Comparison of ENCODE assay signal across 8 mouse cellular contexts in the genomic region with DNA sequence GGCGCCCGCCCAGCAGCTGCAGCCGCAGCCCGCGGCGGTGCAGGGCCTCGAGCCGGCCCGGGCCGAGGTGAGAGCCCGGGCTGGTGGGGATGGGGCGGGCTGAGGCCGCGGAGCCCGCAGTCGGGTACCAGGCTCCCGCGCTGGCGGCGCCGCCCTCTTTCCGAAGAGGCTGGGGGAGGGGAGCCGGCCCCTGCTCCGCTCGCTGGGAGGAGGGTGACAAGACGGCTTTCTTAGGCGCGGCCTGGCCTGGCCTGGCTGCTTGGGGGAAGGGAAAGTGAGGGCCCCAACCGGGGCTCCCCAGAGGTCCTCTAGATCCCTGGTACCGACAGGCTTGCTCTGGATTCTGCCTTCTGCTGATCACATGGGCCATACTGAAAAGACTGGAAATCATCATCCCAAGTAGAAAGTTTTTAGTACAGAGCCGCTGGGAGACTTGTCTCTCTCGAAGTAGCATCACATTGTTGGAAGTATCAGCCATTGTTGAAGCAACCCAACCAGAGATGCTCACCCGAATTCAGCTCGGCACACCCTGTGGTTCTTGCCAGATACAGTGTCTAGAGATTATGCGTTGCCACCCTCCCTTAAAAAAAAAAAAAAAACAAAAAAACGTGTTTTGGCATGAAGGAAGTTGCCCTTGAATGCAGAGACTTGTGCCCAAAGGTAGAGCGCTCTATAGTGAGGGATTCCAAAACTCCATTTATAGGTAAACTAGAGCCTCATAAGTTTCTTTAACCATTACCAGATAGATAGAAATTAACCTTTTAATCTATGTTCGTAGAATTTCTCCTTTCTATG. TPM values are rescaled to one million over a fixed set of nuclear protein-coding genes. Genes with fewer than 3 reads are reported as not detected.
DNase-seq lines count a peak whose midpoint lies in the region; ATAC-seq lines count a peak whose summit lies in the region.

No protein-coding gene starts in this region.

- no peaks in the 10 kb centered on the region for H3K9me3 ChIP-seq in embryonic facial prominence, embryonic 11.5 days (replicated peaks; ENCODE audit: control insufficient read depth, low read length)
- H3K9me3 ChIP-seq in limb, embryonic 15.5 days: no peaks in the 10 kb centered on the region
- no peaks in the 10 kb centered on the region for H3K9me3 ChIP-seq in midbrain, embryonic 16.5 days (replicated peaks; ENCODE audit: control insufficient read depth, low read length, poor library complexity, severe bottlenecking)

- H3K4me2 ChIP-seq in embryonic facial prominence, embryonic 11.5 days (ENCODE audit: low read depth, low read length): peak overlapping the region; percentile 51
- peak overlapping the region; percentile 64 for H3K4me2 ChIP-seq in limb, embryonic 15.5 days
- peak overlapping the region; percentile 83 for H3K4me2 ChIP-seq in midbrain, embryonic 16.5 days (ENCODE audit: low read length)

- peak; percentile 92 for ATAC-seq in embryonic facial prominence, embryonic 11.5 days (replicated peaks; ENCODE audit: insufficient number of reproducible peaks, low FRiP score, low TSS enrichment, low read depth)
- ATAC-seq in limb, embryonic 15.5 days (ENCODE audit: insufficient number of reproducible peaks, low FRiP score, low TSS enrichment, low read depth): peak; percentile 75
- peak; percentile 86 for ATAC-seq in midbrain, embryonic 16.5 days

- H3K4me3 ChIP-seq in embryonic facial prominence, embryonic 11.5 days (ENCODE audit: low read depth, low read length): peak overlapping the region; percentile 95
- H3K4me3 ChIP-seq in limb, embryonic 15.5 days: peak overlapping the region; percentile 98
- H3K4me3 ChIP-seq in midbrain, embryonic 16.5 days (ENCODE audit: low read depth, low read length): peak overlapping the region; percentile 64

- WGBS in embryonic facial prominence, embryonic 11.5 days: 4% methylated on average over 36 of the region's 38 CpGs
- 3% methylated on average over 38 of the region's 38 CpGs for WGBS in limb, embryonic 15.5 days
- WGBS in midbrain, embryonic 16.5 days: 5% methylated on average over 35 of the region's 38 CpGs

- DNase-seq in 3T3-L1 (ENCODE audit: low read depth, low spot score): peak; percentile 77
- DNase-seq in adrenal gland, postnatal 14 days: peak; percentile 84
- DNase-seq in embryonic facial prominence, embryonic 11.5 days (ENCODE audit: low spot score): peak; percentile 84
- DNase-seq in heart, adult 18-20 months: peak; percentile 69 to 72
- peak; percentile 59 for DNase-seq in kidney, adult 11 months
- peak; percentile 45 to 46 for DNase-seq in spleen, postnatal 14 days (ENCODE audit: low spot score in 2 of 2)

- peaks cover 3% of the 10 kb centered on the region for H3K4me1 ChIP-seq in embryonic facial prominence, embryonic 11.5 days (ENCODE audit: control insufficient read depth, insufficient read depth, low read length)
- H3K4me1 ChIP-seq in limb, embryonic 15.5 days: peaks cover 32% of the 10 kb centered on the region
- H3K4me1 ChIP-seq in midbrain, embryonic 16.5 days (ENCODE audit: control insufficient read depth, insufficient read depth, low read length): peaks cover 17% of the 10 kb centered on the region

- peak overlapping the region; percentile 93 for H3K27ac ChIP-seq in embryonic facial prominence, embryonic 11.5 days (replicated peaks; ENCODE audit: low read depth, low read length)
- peak overlapping the region; percentile 98 for H3K27ac ChIP-seq in limb, embryonic 15.5 days
- H3K27ac ChIP-seq in midbrain, embryonic 16.5 days (ENCODE audit: low read length): peak overlapping the region; percentile 84

- H3K36me3 ChIP-seq in embryonic facial prominence, embryonic 11.5 days (replicated peaks; ENCODE audit: control insufficient read depth, insufficient read depth, low read depth, low read length): no peaks in the 10 kb centered on the region
- 0 out of 2 replicates have a peak, but pooled peaks cover 5% of the 10 kb centered on the region for H3K36me3 ChIP-seq in limb, embryonic 15.5 days
- H3K36me3 ChIP-seq in midbrain, embryonic 16.5 days (ENCODE audit: control insufficient read depth, insufficient read depth, low read length): no peaks in the 10 kb centered on the region

- peak overlapping the region; percentile 92 for H3K9ac ChIP-seq in embryonic facial prominence, embryonic 11.5 days (replicated peaks; ENCODE audit: low read length)
- H3K9ac ChIP-seq in limb, embryonic 15.5 days: peak overlapping the region; percentile 98
- peak overlapping the region; percentile 77 for H3K9ac ChIP-seq in midbrain, embryonic 16.5 days (ENCODE audit: low read depth, low read length)

- H3K27me3 ChIP-seq in embryonic facial prominence, embryonic 11.5 days (ENCODE audit: control insufficient read depth, insufficient read depth, low read length): no peaks in the 10 kb centered on the region
- no peaks in the 10 kb centered on the region for H3K27me3 ChIP-seq in limb, embryonic 15.5 days
- H3K27me3 ChIP-seq in midbrain, embryonic 16.5 days (ENCODE audit: control insufficient read depth, insufficient read depth, low read depth, low read length): no peaks in the 10 kb centered on the region

RNA-seq across cellular contexts. Expression of gene Tmem165, which starts 0.8 kb away (rescaled TPM):
- total RNA-seq in adrenal gland, postnatal 14 days (2021): 39.0 and 46.6 TPM in 2 replicates
- 123 and 125 TPM in 2 replicates for polyA plus RNA-seq in embryonic facial prominence, embryonic 11.5 days (2014; fragmentation: Nextera tagmentation; extraction: Ambion mirVana)
- total RNA-seq in heart, adult 18-20 months (2021): 10 to 100 TPM; 17.7 TPM
- polyA plus RNA-seq in limb, embryonic 15.5 days (2015; fragmentation: Nextera tagmentation; extraction: Ambion mirVana): 76.0 and 101 TPM in 2 replicates
- 35.6 and 36.3 TPM in 2 replicates for polyA plus RNA-seq in midbrain, embryonic 16.5 days (2015; fragmentation: Nextera tagmentation; extraction: Ambion mirVana)

RNA-seq across cellular contexts. Expression of gene Srd5a3, which starts 44.4 kb away (rescaled TPM):
- total RNA-seq in adrenal gland, postnatal 14 days (2021): 21.4 and 26.5 TPM in 2 replicates
- 23.2 and 27.0 TPM in 2 replicates for polyA plus RNA-seq in embryonic facial prominence, embryonic 11.5 days (2014; fragmentation: Nextera tagmentation; extraction: Ambion mirVana)
- 1 to 10 TPM; 8.2 TPM for total RNA-seq in heart, adult 18-20 months (2021)
- 36.0 and 39.1 TPM in 2 replicates for polyA plus RNA-seq in limb, embryonic 15.5 days (2015; fragmentation: Nextera tagmentation; extraction: Ambion mirVana)
- polyA plus RNA-seq in midbrain, embryonic 16.5 days (2015; fragmentation: Nextera tagmentation; extraction: Ambion mirVana): 17.3 and 17.5 TPM in 2 replicates

Comparison
In these comparisons a context has a peak if more than half of its experiments do, and no peak if none do; other contexts are left out.
1. Peak in every context shown above with its lines: DNase-seq, ATAC-seq, H3K4me3 ChIP-seq and H3K27ac ChIP-seq.